Mouse (Mus musculus): ENCODE measurements around the gene Clec10a.

DNA sequence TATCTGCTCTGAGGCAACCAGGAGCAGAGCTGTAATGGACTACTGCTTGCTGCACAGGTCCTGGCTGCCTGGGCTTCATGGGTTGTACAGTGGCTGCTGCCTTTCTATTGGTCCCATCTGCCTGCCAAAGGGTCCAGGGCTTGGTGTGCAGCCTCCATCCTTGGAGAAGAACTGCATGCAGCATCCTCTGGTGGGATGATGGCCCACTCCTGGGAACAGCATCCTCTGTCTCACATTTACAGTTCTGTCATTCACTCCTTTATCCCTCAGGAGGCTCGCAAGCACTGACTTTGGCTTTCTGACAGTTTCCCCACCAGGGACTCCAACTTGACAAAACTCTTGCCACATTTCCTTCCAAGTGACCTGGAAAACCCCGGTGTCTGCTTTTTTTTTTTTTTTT is 50.8 kb downstream of the Clec10a start:
- TF ChIP-seq USF1 (IDR thresholded peaks at IDR 0.05; ENCODE audit: low read depth, low read length) = no peak
- TF ChIP-seq MEF2A (IDR thresholded peaks at IDR 0.05; ENCODE audit: extremely low read depth, insufficient replicate concordance, low read depth, low read length, poor library complexity, severe bottlenecking) = no peak
- no peak for TF ChIP-seq ZC3H11A (IDR thresholded peaks at IDR 0.05; ENCODE audit: low read depth, low read length)
- TF ChIP-seq CTCF (IDR thresholded peaks at IDR 0.05 in 2 of 3, conservative IDR thresholded peaks at IDR 0.05 in 1 of 3; ENCODE audit: control insufficient read depth in 1 of 3, insufficient read depth in 1 of 3, low read depth in 2 of 3, low read length in 3 of 3, poor library complexity in 1 of 3, severe bottlenecking in 1 of 3) = no peak
- TF ChIP-seq ZNF384 (IDR thresholded peaks at IDR 0.05; ENCODE audit: low read depth, low read length) = no peak
- no peak for TF ChIP-seq ELF1 (IDR thresholded peaks at IDR 0.05; ENCODE audit: low read depth, low read length)
- TF ChIP-seq POLR2A (IDR thresholded peaks at IDR 0.05; ENCODE audit: control insufficient read depth in 1 of 2, insufficient read depth in 1 of 2, low read depth in 1 of 2, low read length in 2 of 2, poor library complexity in 1 of 2) = no peak

Measured in MEL (cell line).